Mouse (Mus musculus) forebrain, embryonic 11.5 days (tissue): Measurements from ENCODE around the gene Treml4. TPM values are rescaled to one million over a fixed set of nuclear protein-coding genes. Genes with fewer than 3 reads are reported as not detected.

ENCODE experiments used
- ATAC-seq: fragments of 200-750 bp; cut with Nextera tagmentation; replicated peaks from 2 replicates; pipeline ENCODE4 v1.8.0; 2017; ENCODE audit warnings: moderate TSS enrichment; ENCODE audit not compliant: low FRiP score
- DNase-seq: peaks from one replicate; pipeline ENCODE4 v3.0.0-alpha.2; 2017; ENCODE audit warnings: low spot score
- H3K27ac ChIP-seq: fragments of 300-500 bp; sonication (generic); 2 replicates; pipeline ENCODE4 v1.5.1; 2014; ENCODE audit warnings: low read depth, low read length
- H3K27me3 ChIP-seq: fragments of 300-500 bp; sonication (generic); 2 replicates; pipeline ENCODE4 v1.6.1; 2014; ENCODE audit warnings: mild to moderate bottlenecking, low read length, mixed read lengths; ENCODE audit not compliant: control insufficient read depth, insufficient read depth
- H3K36me3 ChIP-seq: fragments of 300-500 bp; sonication (generic); 2 replicates; pipeline ENCODE4 v1.6.1; 2014; ENCODE audit warnings: mild to moderate bottlenecking, low read length, moderate library complexity, mixed read lengths; ENCODE audit not compliant: control insufficient read depth, insufficient read depth
- H3K4me1 ChIP-seq: fragments of 300-500 bp; sonication (generic); replicated peaks from 2 replicates; pipeline ENCODE4 v1.6.1; 2014; ENCODE audit warnings: low read length, mixed read lengths; ENCODE audit not compliant: control insufficient read depth, insufficient read depth
- H3K4me2 ChIP-seq: fragments of 300-500 bp; sonication (generic); 2 replicates; pipeline ENCODE4 v1.6.1; 2014; ENCODE audit warnings: low read depth, mild to moderate bottlenecking, low read length, moderate library complexity, mixed read lengths; ENCODE audit not compliant: severe bottlenecking
- H3K4me3 ChIP-seq: fragments of 300-500 bp; sonication (generic); 2 replicates; pipeline ENCODE4 v1.5.1; 2014; ENCODE audit warnings: low read depth, low read length
- H3K9ac ChIP-seq: fragments of 300-500 bp; sonication (generic); 2 replicates; pipeline ENCODE4 v1.6.1; 2014; ENCODE audit warnings: low read length
- H3K9me3 ChIP-seq: fragments of 300-500 bp; sonication (generic); 2 replicates; pipeline ENCODE4 v1.6.1; 2016; ENCODE audit warnings: low read length, mixed read lengths; ENCODE audit not compliant: control insufficient read depth
- WGBS: fragments of 180-500 bp; shearing (Covaris S2); extraction: QIAGEN DNeasy Blood & Tissue Kit; methylation state at CpG from one replicate; pipeline ENCODE4 v1.1.7; 2014; 5-methylcytosine and 5-hydroxymethylcytosine counted together
- polyA plus RNA-seq: library from polyadenylated mRNA; unstranded; fragments of >200 nt; fragmentation: Nextera tagmentation; extraction: Ambion mirVana; gene quantifications from 2 replicates; pipeline ENCODE4 v1.2.1, GENCODE M21; 2014

The Treml4 gene
- polyA plus RNA-seq, 1 experiment from 2014 or later, result not detected

GRCm38 (mm10) chr17:48247221-48247928 lies 16.7 kb upstream of the Treml4 start, which contains the start of gene Trem3:
Trem3 (plus strand) TSS chr17:48247777.
- DNase-seq, result no peak
- 81% methylated on average over 11 of the region's 11 CpGs for WGBS
- no peak within 1 kb of the TSS for H3K4me3 ChIP-seq
- H3K27me3 ChIP-seq, result no peaks in the 10 kb centered on the region
- H3K36me3 ChIP-seq, result no peaks in the 10 kb centered on the region
- no peaks in the 10 kb centered on the region for H3K9me3 ChIP-seq
- no peak for ATAC-seq
- H3K4me1 ChIP-seq, result no peaks in the 10 kb centered on the region
- no peak within 1 kb of the TSS for H3K9ac ChIP-seq
- H3K27ac ChIP-seq, result no peak within 1 kb of the TSS
- no peak within 1 kb of the TSS for H3K4me2 ChIP-seq

- no peak overlapping the region for H3K4me3 ChIP-seq
- DNase-seq (no peak), ATAC-seq (no peak)
- no peaks in the 10 kb centered on the region for H3K27me3 ChIP-seq
- no peaks in the 10 kb centered on the region for H3K9me3 ChIP-seq
- H3K36me3 ChIP-seq, result no peaks in the 10 kb centered on the region
- H3K4me1 ChIP-seq, result no peaks in the 10 kb centered on the region
- H3K4me2 ChIP-seq, result no peak overlapping the region
- no peak overlapping the region for H3K27ac ChIP-seq
- no peak overlapping the region for H3K9ac ChIP-seq
Observed at GRCm38 (mm10) chr17:48249039-48249438, 15.1 kb upstream of the Treml4 start.

- no peak overlapping the region for H3K4me3 ChIP-seq
- WGBS, result 84% methylated on average over 11 of the region's 11 CpGs
- H3K4me2 ChIP-seq, result no peak overlapping the region
- no peak for DNase-seq
- H3K4me1 ChIP-seq, result no peaks in the 10 kb centered on the region
- ATAC-seq, result no peak
- H3K36me3 ChIP-seq, result no peaks in the 10 kb centered on the region
- no peak overlapping the region for H3K27ac ChIP-seq
- no peak overlapping the region for H3K9ac ChIP-seq
- H3K27me3 ChIP-seq, result no peaks in the 10 kb centered on the region
- no peaks in the 10 kb centered on the region for H3K9me3 ChIP-seq
Observed at GRCm38 (mm10) chr17:48249501-48249900, 14.6 kb upstream of the Treml4 start.

GRCm38 (mm10) chr17:48250631-48251030 lies 13.5 kb upstream of the Treml4 start:
- no peak overlapping the region for H3K4me2 ChIP-seq
- H3K27ac ChIP-seq, result no peak overlapping the region
- no peak overlapping the region for H3K9ac ChIP-seq
- WGBS, result 91% methylated on average over 7 of the region's 7 CpGs
- DNase-seq (no peak), ATAC-seq (no peak)
- H3K4me1 ChIP-seq, result no peaks in the 10 kb centered on the region
- no peaks in the 10 kb centered on the region for H3K36me3 ChIP-seq
- no peak overlapping the region for H3K4me3 ChIP-seq
- H3K27me3 ChIP-seq, result no peaks in the 10 kb centered on the region
- no peaks in the 10 kb centered on the region for H3K9me3 ChIP-seq

GRCm38 (mm10) chr17:48256575-48256974 lies 7.5 kb upstream of the Treml4 start:
- peaks cover 5% of the 10 kb centered on the region for H3K9me3 ChIP-seq
- H3K36me3 ChIP-seq, result no peaks in the 10 kb centered on the region
- no peaks in the 10 kb centered on the region for H3K27me3 ChIP-seq
- H3K9ac ChIP-seq, result no peak overlapping the region
- ATAC-seq, result no peak
- DNase-seq, result no peak
- no peak overlapping the region for H3K4me3 ChIP-seq
- no peaks in the 10 kb centered on the region for H3K4me1 ChIP-seq
- H3K27ac ChIP-seq, result no peak overlapping the region
- no peak overlapping the region for H3K4me2 ChIP-seq

GRCm38 (mm10) chr17:48261868-48262267 lies 2.2 kb upstream of the Treml4 start:
- H3K27me3 ChIP-seq, result no peaks in the 10 kb centered on the region

GRCm38 (mm10) chr17:48264662-48265061 lies 567 bp downstream of the Treml4 start:
- Histone ChIP-seq H3K4me1 (0 out of 2 replicates have a peak, but pooled peaks cover 3% of the 10 kb centered on the region), H3K27ac (no peak overlapping the region), H3K4me2 (no peak overlapping the region), H3K9me3 (peaks cover under 1% of the 10 kb centered on the region; the same call in 1 of the 2 replicates), H3K36me3 (no peaks in the 10 kb centered on the region), H3K4me3 (no peak overlapping the region), H3K27me3 (no peaks in the 10 kb centered on the region; the same call in 1 of the 2 replicates), H3K9ac (no peak overlapping the region)
- ATAC-seq (no peak), DNase-seq (no peak)
- WGBS, result 92% methylated on average over 7 of the region's 7 CpGs

More at GRCm38 (mm10) chr17:48261868-48262267, 2.2 kb upstream of the Treml4 start:
- peaks cover 5% of the 10 kb centered on the region for H3K9me3 ChIP-seq
- H3K4me1 ChIP-seq, result 0 out of 2 replicates have a peak, but pooled peaks cover 3% of the 10 kb centered on the region
- 92% methylated on average over 2 of the region's 2 CpGs for WGBS
- no peak for DNase-seq
- no peak overlapping the region for H3K9ac ChIP-seq
- no peak overlapping the region for H3K4me2 ChIP-seq
- no peak overlapping the region for H3K27ac ChIP-seq
- H3K36me3 ChIP-seq, result no peaks in the 10 kb centered on the region
- no peak for ATAC-seq
- no peak overlapping the region for H3K4me3 ChIP-seq

GRCm38 (mm10) chr17:48266138-48266537 lies 2.0 kb downstream of the Treml4 start:
- Histone ChIP-seq H3K4me1 (0 out of 2 replicates have a peak, but pooled peaks cover 3% of the 10 kb centered on the region), H3K27me3 (no peaks in the 10 kb centered on the region; the same call in 1 of the 2 replicates), H3K27ac (peak overlapping the region; percentile 68), H3K4me2 (no peak overlapping the region), H3K9me3 (no peaks in the 10 kb centered on the region), H3K36me3 (no peaks in the 10 kb centered on the region), H3K9ac (no peak overlapping the region), H3K4me3 (no peak overlapping the region)
- DNase-seq (no peak), ATAC-seq (peak; percentile 61; the same call in 1 of the 2 replicates)
- WGBS, result 7% methylated on average over 2 of the region's 2 CpGs
